Mouse (Mus musculus): ENCODE data around the gene Gm17571. TPM values are rescaled to one million over a fixed set of nuclear protein-coding genes. Genes with fewer than 3 reads are reported as not detected.

Gene Gm17571
- polyA plus RNA-seq (2014; fragmentation: Nextera tagmentation; extraction: Ambion mirVana), result not detected in 2 replicates

DNA sequence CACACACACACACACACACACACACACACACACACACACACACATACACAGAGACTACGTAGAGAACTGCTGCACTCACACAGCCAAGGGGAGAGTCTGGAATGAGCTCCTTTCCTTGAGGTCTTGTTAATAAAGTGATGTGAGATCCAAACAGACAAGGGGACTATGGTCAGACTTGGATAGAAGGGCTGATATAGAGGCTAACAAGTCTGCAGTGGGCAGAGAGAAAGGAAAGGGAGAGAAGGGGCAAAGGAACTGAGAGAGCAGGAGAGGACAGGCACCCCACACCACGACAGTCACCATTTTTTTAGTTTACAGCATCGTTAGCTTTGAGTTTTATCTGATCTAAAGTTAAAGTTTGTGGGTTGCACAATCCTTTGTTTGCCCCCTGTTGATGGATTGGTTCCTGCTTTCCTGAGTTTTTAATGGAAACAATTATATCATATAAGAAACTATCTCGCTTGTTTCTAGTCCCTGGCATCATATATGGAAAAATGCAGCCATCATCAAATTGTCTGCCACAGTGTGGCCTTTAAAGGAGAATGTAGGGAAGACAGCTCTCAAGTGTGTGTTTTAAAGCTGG, at the start of gene Gm17571:
Gene Gm17571, minus strand, starts transcription at position 51 of the 583 bp plus-strand sequence.
- H3K4me1 ChIP-seq (replicated peaks; ENCODE audit: control insufficient read depth, insufficient read depth, low read length), result no peaks in the 10 kb centered on the region
- no peak within 1 kb of the TSS for H3K4me2 ChIP-seq (replicated peaks)
- no peak for DNase-seq (ENCODE audit: low spot score)
- WGBS, result 85% methylated on average over 4 of the region's 4 CpGs
- H3K27me3 ChIP-seq (ENCODE audit: control insufficient read depth, insufficient read depth, low read length), result no peaks in the 10 kb centered on the region
- H3K9ac ChIP-seq, result no peak within 1 kb of the TSS
- ATAC-seq (ENCODE audit: low FRiP score), result no peak
- no peak within 1 kb of the TSS for H3K4me3 ChIP-seq (replicated peaks; ENCODE audit: low read length)
- H3K36me3 ChIP-seq (replicated peaks; ENCODE audit: control insufficient read depth, insufficient read depth), result no peaks in the 10 kb centered on the region
- no peak within 1 kb of the TSS for H3K27ac ChIP-seq
- H3K9me3 ChIP-seq (ENCODE audit: control insufficient read depth, low read length), result no peaks in the 10 kb centered on the region

DNA sequence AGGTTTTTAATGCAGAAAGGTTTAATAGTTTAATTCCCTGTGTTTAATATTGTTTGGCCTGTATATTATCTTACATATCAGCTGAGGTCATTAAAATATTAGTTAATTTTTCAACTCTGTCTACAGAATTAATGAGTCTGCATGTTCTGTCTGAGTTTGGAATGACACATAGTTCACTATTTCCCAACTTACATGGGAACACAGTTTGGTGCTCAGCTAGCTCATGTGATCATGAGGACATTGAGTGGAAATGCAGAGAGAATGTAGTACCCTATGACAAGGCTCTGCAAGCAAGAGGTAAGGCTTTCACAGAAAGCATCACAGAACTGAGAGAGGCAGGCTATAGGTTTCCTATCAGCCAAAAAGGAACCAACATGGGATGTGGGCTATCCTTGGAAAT, 49.0 kb upstream of the Gm17571 start:
- H3K27me3 ChIP-seq (ENCODE audit: control insufficient read depth, insufficient read depth, low read length), result no peaks in the 10 kb centered on the region
- no peaks in the 10 kb centered on the region for H3K9me3 ChIP-seq (ENCODE audit: control insufficient read depth, low read length)
- no peaks in the 10 kb centered on the region for H3K4me1 ChIP-seq (replicated peaks; ENCODE audit: control insufficient read depth, insufficient read depth, low read length)
- H3K4me3 ChIP-seq (replicated peaks; ENCODE audit: low read length), result no peak overlapping the region
- ATAC-seq (ENCODE audit: low FRiP score), result no peak
- H3K36me3 ChIP-seq (replicated peaks; ENCODE audit: control insufficient read depth, insufficient read depth), result no peaks in the 10 kb centered on the region
- H3K4me2 ChIP-seq (replicated peaks), result no peak overlapping the region
- H3K9ac ChIP-seq, result no peak overlapping the region
- H3K27ac ChIP-seq, result no peak overlapping the region
- DNase-seq (ENCODE audit: low spot score), result no peak

DNA sequence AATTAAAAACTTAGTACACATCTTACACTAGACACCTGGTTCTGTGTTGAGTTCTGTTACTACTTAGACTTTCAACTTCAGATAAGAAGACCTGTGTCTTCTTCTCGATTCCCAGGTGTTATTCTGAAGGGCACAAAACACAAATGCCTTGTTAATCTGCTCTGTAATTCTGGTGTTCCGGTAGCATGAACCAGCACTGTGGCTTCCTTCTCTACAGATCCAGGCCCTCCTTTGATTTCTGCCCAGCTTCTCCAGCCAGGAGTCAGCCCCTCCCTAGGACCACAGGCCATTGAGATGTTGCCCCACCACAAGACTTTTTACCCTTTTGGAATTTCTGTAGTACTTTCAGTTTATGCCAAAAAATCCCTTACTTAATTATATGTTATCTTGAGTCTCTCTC, 47.2 kb upstream of the Gm17571 start:
- Histone ChIP-seq H3K27me3 (ENCODE audit: control insufficient read depth, insufficient read depth, low read length) (no peaks in the 10 kb centered on the region), H3K27ac (no peak overlapping the region), H3K36me3 (replicated peaks; ENCODE audit: control insufficient read depth, insufficient read depth) (no peaks in the 10 kb centered on the region), H3K4me2 (replicated peaks) (no peak overlapping the region), H3K4me3 (replicated peaks; ENCODE audit: low read length) (no peak overlapping the region), H3K9ac (no peak overlapping the region), H3K4me1 (replicated peaks; ENCODE audit: control insufficient read depth, insufficient read depth, low read length) (no peaks in the 10 kb centered on the region), H3K9me3 (ENCODE audit: control insufficient read depth, low read length) (no peaks in the 10 kb centered on the region)
- DNase-seq (ENCODE audit: low spot score) (no peak), ATAC-seq (ENCODE audit: low FRiP score) (no peak)
- 99% methylated on average over 2 of the region's 2 CpGs for WGBS

DNA sequence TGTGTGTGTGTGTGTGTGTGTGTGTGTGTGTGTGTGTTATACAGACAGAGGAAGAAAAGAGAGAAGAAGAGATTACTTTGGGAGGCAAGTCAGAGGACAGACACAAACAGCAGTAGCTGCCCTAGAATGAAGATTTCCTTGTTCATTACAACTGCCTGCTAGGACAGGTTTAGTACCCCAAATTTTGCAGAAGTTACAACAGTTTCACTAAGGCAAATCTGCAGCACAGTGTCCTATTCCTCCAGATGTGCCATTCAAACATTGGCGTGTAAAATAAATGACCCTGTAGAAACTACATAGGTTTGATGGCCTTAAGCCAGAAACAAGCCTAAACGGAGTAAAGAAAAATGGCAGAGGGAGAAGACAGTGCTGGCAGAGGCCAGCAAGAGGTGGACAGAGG, 46.3 kb upstream of the Gm17571 start:
- Histone ChIP-seq H3K27ac (no peak overlapping the region), H3K9me3 (ENCODE audit: control insufficient read depth, low read length) (no peaks in the 10 kb centered on the region), H3K4me3 (replicated peaks; ENCODE audit: low read length) (no peak overlapping the region), H3K27me3 (ENCODE audit: control insufficient read depth, insufficient read depth, low read length) (no peaks in the 10 kb centered on the region), H3K9ac (no peak overlapping the region), H3K4me1 (replicated peaks; ENCODE audit: control insufficient read depth, insufficient read depth, low read length) (no peaks in the 10 kb centered on the region), H3K36me3 (replicated peaks; ENCODE audit: control insufficient read depth, insufficient read depth) (no peaks in the 10 kb centered on the region), H3K4me2 (replicated peaks) (no peak overlapping the region)
- 75% methylated on average over 2 of the region's 2 CpGs for WGBS
- no peak for DNase-seq (ENCODE audit: low spot score)
- ATAC-seq (ENCODE audit: low FRiP score), result no peak

DNA sequence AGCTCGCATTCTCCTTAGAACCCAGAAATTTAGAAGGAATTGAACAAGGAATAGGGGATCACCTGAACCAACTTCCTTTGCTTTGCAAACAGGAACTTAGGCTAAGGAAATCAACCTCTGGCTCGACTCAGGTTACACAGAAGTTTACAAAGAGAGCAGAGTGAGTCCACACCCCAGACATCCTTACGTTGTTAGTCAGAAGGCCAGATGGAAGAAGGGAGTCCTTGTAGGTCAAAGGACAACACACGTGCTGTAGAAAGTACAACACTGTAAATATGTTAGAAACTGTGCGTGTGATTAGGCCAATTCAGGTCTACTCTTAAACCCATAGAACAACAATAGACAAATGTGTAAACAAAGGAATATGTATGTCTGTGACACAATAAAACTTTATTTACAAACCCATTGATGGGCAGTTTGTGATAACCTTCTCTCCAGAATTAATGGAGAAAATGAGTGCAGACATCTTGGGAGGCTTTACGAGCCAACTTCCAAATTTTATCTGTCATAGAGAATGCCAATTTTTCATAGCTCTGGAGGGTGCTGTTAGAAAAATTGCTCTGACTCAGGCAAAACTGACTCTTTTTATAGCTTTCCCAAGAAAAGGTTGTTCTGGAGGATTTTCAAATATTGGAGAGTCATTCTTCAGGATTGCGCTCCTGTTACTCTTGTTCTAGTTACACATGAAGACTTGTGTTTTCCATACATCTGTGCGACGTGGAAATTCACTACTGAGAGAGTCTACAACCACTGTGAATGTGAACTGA, 45.5 kb upstream of the Gm17571 start:
- no peak for ATAC-seq (ENCODE audit: low FRiP score)
- no peak overlapping the region for H3K9ac ChIP-seq

DNA sequence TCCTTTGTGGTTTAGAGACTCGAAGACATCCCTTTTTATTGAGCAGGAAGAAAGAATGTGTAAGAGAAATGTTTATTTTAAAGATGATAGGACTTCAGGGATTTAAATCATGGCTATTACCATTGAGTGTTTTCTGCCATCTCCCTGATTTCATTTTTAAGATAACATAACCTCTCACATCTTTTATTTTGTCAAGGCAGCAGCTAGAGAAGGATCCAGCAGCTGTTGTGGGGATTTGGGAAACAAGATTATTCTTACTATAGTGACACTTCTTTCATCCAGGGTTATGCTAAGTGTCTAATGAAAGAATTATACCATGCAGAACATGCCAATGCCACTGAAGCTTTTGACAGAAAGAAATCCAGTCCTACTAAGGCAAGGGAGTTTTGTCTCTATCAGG, 44.6 kb upstream of the Gm17571 start:
- no peaks in the 10 kb centered on the region for H3K36me3 ChIP-seq (replicated peaks; ENCODE audit: control insufficient read depth, insufficient read depth)
- H3K27me3 ChIP-seq (ENCODE audit: control insufficient read depth, insufficient read depth, low read length), result no peaks in the 10 kb centered on the region
- no peaks in the 10 kb centered on the region for H3K9me3 ChIP-seq (ENCODE audit: control insufficient read depth, low read length)
- no peak overlapping the region for H3K4me3 ChIP-seq (replicated peaks; ENCODE audit: low read length)
- DNase-seq (ENCODE audit: low spot score) (no peak), ATAC-seq (ENCODE audit: low FRiP score) (no peak)
- no peak overlapping the region for H3K4me2 ChIP-seq (replicated peaks)
- no peaks in the 10 kb centered on the region for H3K4me1 ChIP-seq (replicated peaks; ENCODE audit: control insufficient read depth, insufficient read depth, low read length)
- no peak overlapping the region for H3K27ac ChIP-seq
- no peak overlapping the region for H3K9ac ChIP-seq
- 58% methylated on average over 1 of the region's 1 CpGs for WGBS

More for the DNA sequence above, 45.5 kb upstream of the Gm17571 start:
- no peak overlapping the region for H3K4me3 ChIP-seq (replicated peaks; ENCODE audit: low read length)
- 90% methylated on average over 9 of the region's 9 CpGs for WGBS
- no peak for DNase-seq (ENCODE audit: low spot score)
- H3K27me3 ChIP-seq (ENCODE audit: control insufficient read depth, insufficient read depth, low read length), result no peaks in the 10 kb centered on the region
- H3K4me1 ChIP-seq (replicated peaks; ENCODE audit: control insufficient read depth, insufficient read depth, low read length), result no peaks in the 10 kb centered on the region
- no peaks in the 10 kb centered on the region for H3K9me3 ChIP-seq (ENCODE audit: control insufficient read depth, low read length)
- H3K36me3 ChIP-seq (replicated peaks; ENCODE audit: control insufficient read depth, insufficient read depth), result no peaks in the 10 kb centered on the region
- no peak overlapping the region for H3K4me2 ChIP-seq (replicated peaks)
- H3K27ac ChIP-seq, result no peak overlapping the region

DNA sequence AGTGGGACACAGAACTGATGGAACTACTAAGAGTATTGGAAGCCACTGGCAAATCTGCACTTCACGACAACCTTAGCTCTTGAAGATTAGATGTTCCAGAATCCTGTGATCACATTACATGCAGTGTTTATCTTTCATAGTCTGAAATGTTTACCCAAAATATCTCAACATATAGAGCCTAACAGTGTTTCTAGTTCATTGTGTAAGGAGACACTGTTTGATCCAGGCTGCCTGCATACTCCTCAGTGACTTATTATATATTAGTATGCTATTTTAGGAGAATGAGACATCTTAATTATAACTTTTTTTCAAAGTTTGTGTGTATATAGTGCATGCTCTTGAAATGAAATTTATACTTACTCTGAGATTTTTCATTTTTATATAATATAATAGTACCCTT, 39.4 kb upstream of the Gm17571 start:
- Histone ChIP-seq H3K4me2 (replicated peaks) (no peak overlapping the region), H3K9me3 (ENCODE audit: control insufficient read depth, low read length) (no peaks in the 10 kb centered on the region), H3K27ac (no peak overlapping the region), H3K4me3 (replicated peaks; ENCODE audit: low read length) (no peak overlapping the region), H3K36me3 (replicated peaks; ENCODE audit: control insufficient read depth, insufficient read depth) (no peaks in the 10 kb centered on the region), H3K4me1 (replicated peaks; ENCODE audit: control insufficient read depth, insufficient read depth, low read length) (no peaks in the 10 kb centered on the region; the same call in 1 of the 2 replicates), H3K9ac (no peak overlapping the region), H3K27me3 (ENCODE audit: control insufficient read depth, insufficient read depth, low read length) (no peaks in the 10 kb centered on the region)
- no peak for DNase-seq (ENCODE audit: low spot score)
- WGBS, result 88% methylated on average over 1 of the region's 1 CpGs
- ATAC-seq (ENCODE audit: low FRiP score), result no peak

DNA sequence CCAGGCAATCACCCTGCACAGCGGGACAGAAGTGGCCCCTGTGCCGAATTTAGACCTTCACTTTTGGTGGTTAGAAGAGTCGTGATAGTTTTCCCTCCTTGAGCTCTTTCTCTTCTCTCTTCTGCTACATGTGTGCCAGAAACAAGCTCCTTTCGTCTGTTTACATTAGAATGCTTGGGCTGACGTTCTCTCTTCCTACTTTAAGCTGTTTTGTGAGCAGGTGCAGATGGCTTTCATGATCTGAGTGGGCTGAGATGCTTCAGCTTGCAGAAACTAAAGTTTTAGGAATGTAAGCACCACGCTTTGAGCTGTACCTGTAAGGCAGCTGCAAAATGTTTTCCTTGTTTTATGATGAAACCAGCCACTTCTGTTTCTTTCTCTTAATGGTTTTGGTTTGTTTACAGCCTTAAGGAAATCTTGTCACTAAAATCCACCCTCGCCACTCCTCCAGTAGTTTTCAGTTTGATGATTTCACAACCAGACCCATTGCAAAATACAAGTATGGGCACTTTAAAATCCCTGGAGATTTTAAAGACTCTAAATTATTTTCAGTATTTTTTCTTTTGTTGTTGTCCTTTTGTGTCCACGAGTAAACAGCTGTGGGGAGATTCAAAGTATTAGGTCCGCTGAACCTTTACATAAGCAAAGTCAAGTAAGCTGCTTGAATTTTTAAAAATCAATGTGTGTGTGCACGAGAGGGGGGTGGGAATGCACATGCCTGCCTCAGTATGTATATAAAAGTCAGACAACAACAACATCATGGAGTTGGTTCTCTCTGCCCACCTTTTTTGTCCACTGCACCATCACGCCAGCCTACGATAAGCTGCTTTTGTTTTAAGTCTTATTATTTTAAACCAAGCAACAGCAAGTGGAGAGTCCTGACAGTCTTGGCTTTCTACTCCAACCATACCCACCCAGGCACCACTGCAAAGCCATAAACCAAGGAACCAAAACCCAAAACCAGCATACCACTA, 38.0 kb upstream of the Gm17571 start:
- no peak overlapping the region for H3K27ac ChIP-seq
- peaks cover 8% of the 10 kb centered on the region for H3K4me1 ChIP-seq (replicated peaks; ENCODE audit: control insufficient read depth, insufficient read depth, low read length)
- H3K9ac ChIP-seq, result no peak overlapping the region
- no peaks in the 10 kb centered on the region for H3K27me3 ChIP-seq (ENCODE audit: control insufficient read depth, insufficient read depth, low read length)
- no peak overlapping the region for H3K4me2 ChIP-seq (replicated peaks)
- ATAC-seq (ENCODE audit: low FRiP score) (no peak), DNase-seq (ENCODE audit: low spot score) (no peak)
- H3K9me3 ChIP-seq (ENCODE audit: control insufficient read depth, low read length), result no peaks in the 10 kb centered on the region
- H3K4me3 ChIP-seq (replicated peaks; ENCODE audit: low read length), result no peak overlapping the region
- H3K36me3 ChIP-seq (replicated peaks; ENCODE audit: control insufficient read depth, insufficient read depth), result no peaks in the 10 kb centered on the region
- 62% methylated on average over 12 of the region's 12 CpGs for WGBS

All from hindbrain, embryonic 14.5 days (tissue).